Comparison of ENCODE assay signal across 16 mouse cellular contexts in the genomic region with DNA sequence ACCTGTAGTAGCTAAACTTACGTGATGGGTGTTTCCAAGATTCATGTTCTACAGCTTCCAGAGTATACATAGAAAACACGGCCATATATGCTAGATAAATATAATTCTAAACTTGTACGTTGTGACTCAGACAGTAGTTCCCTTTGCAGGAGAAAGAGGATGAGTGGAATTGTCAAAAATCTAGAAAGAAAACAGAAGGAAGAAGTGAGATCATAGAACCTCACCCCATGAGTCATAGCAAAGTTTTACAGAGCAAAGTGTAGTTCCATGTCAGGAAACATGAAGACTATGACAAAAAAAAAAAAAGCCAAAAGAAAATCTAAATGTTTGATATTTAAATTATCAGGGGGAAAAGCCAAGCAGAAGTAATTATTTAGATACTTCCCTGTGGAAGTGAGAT.
"Had no signal": no experiment of that assay in that cellular context is flagged by ENCODE, and none has a peak within 500 bp of the region (broad histone marks: within the 10 kb centered on the region; RNA-seq: fewer than 3 reads in every experiment).

No protein-coding gene starts in this region.

- DNase-seq: liver, postnatal 0 days; lung, adult 2 months; lung, postnatal 14 days; lung, postnatal 36 days; midbrain, embryonic 14.5 days; right cerebral cortex, postnatal 14 days; thymus, adult 2 months; thymus, postnatal 25 days had no signal

- H3K9me3 ChIP-seq: lung, embryonic 15.5 days; midbrain, embryonic 10.5 days; midbrain, embryonic 12.5 days; neural tube, embryonic 12.5 days; stomach, embryonic 15.5 days had no signal

- H3K27me3 ChIP-seq: lung, embryonic 15.5 days; midbrain, embryonic 12.5 days; neural tube, embryonic 12.5 days; stomach, embryonic 15.5 days had no signal

- H3K9ac ChIP-seq: liver, postnatal 0 days; lung, embryonic 15.5 days; midbrain, embryonic 12.5 days; neural tube, embryonic 12.5 days; stomach, embryonic 15.5 days had no signal

- H3K4me3 ChIP-seq: lung, embryonic 15.5 days; midbrain, embryonic 10.5 days; midbrain, embryonic 12.5 days; neural tube, embryonic 12.5 days; stomach, embryonic 15.5 days had no signal

- H3K4me1 ChIP-seq: midbrain, embryonic 10.5 days; midbrain, embryonic 12.5 days; neural tube, embryonic 12.5 days had no signal

- H3K4me2 ChIP-seq: lung, embryonic 15.5 days; midbrain, embryonic 12.5 days; neural tube, embryonic 12.5 days; stomach, embryonic 15.5 days had no signal

- H3K27ac ChIP-seq: lung, embryonic 15.5 days; midbrain, embryonic 10.5 days; midbrain, embryonic 12.5 days; neural tube, embryonic 12.5 days; stomach, embryonic 15.5 days; stomach, postnatal 0 days had no signal

- H3K36me3 ChIP-seq: lung, embryonic 15.5 days; midbrain, embryonic 10.5 days; midbrain, embryonic 12.5 days; neural tube, embryonic 12.5 days; stomach, embryonic 15.5 days had no signal

- ATAC-seq: liver, postnatal 0 days; lung, postnatal 0 days; midbrain, embryonic 16.5 days had no signal
